Mouse (Mus musculus): Measurements from ENCODE around the gene Actn2.

DNA sequence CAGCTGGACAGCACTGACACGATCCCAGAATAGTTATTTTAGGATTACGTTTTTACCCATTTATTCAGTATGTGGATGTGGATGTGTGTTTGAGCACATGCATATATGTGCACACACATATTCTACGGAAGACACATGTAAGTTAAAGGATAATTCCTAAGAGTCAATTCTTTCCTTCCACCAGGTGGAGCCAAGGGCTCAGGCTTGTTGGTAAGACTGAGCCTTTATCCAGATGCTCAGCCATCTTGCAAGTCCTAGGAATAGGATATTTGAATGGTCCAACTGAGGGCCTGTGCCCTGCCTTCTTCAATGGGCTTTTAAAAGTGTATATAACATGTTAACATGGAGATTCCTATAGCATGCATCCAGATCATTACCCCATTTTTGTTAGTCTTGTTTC, 43.9 kb downstream of the Actn2 start:
- TF ChIP-seq POLR2A (IDR thresholded peaks at IDR 0.05; ENCODE audit: borderline replicate concordance, extremely low read depth, low read depth, low read length): no peak
- no peak for TF ChIP-seq CTCF (IDR thresholded peaks at IDR 0.05; ENCODE audit: insufficient read depth, low read length)
